Mouse (Mus musculus) CH12.LX (cell line): ENCODE results near the gene Esrrb. TPM values are rescaled to one million over a fixed set of nuclear protein-coding genes. Genes with fewer than 3 reads are reported as not detected.

ENCODE experiments used
- DNase-seq: peaks from one replicate; pipeline ENCODE4 v3.0.0-alpha.2; 2013; ENCODE audit errors: extremely low read depth
- H3K27ac ChIP-seq: 2 replicates; pipeline ENCODE4 v1.5.1; 2012; ENCODE audit warnings: low read depth, mild to moderate bottlenecking, control low read depth, moderate library complexity; ENCODE audit not compliant: insufficient read depth
- H3K27me3 ChIP-seq: replicated peaks from 2 replicates; pipeline ENCODE3; 2012; ENCODE audit warnings: inconsistent platforms
- H3K36me3 ChIP-seq, 2 experiments: replicated peaks in 1 of 2; 2 replicates each; pipeline versions ENCODE3 to v1.6.1; 2012; ENCODE audit warnings: inconsistent platforms in 1 of 2, low read length in 1 of 2, mild to moderate bottlenecking in 1 of 2, mixed read lengths in 1 of 2, moderate library complexity in 1 of 2; ENCODE audit not compliant: control insufficient read depth in 1 of 2, insufficient read depth in 1 of 2
- H3K4me1 ChIP-seq, 2 experiments: 2 replicates each; pipeline ENCODE4 v1.6.1; 2012; ENCODE audit warnings: inconsistent platforms in 1 of 2, moderate library complexity in 1 of 2; ENCODE audit not compliant: insufficient read depth in 2 of 2, control insufficient read depth in 1 of 2
- H3K4me2 ChIP-seq: 2 replicates; pipeline ENCODE4 v1.6.1; 2012; ENCODE audit warnings: low read depth, mild to moderate bottlenecking, control low read depth; ENCODE audit not compliant: poor library complexity, insufficient read depth, severe bottlenecking
- H3K4me3 ChIP-seq, 3 experiments: fragments of 150-350 bp in 1 of 3; sonication (generic) in 1 of 3; replicated peaks in 1 of 3; 2 replicates each; pipeline versions ENCODE3 to v1.5.1; 2011 to 2012; ENCODE audit warnings: low read depth in 2 of 3, low read length in 2 of 3, mild to moderate bottlenecking in 2 of 3, moderate library complexity in 2 of 3, control low read depth in 1 of 3, improper control_type of control experiment in 1 of 3, inconsistent platforms in 1 of 3, mixed read lengths in 1 of 3; ENCODE audit not compliant: poor library complexity in 1 of 3
- H3K79me2 ChIP-seq: replicated peaks from 2 replicates; pipeline ENCODE4 v1.6.1; 2012; ENCODE audit warnings: mild to moderate bottlenecking, moderate library complexity; ENCODE audit not compliant: control insufficient read depth, poor library complexity, insufficient read depth, severe bottlenecking; ENCODE audit errors: extremely low read depth
- H3K9ac ChIP-seq: 2 replicates; pipeline ENCODE4 v1.6.1; 2012; ENCODE audit warnings: low read depth, mild to moderate bottlenecking, control low read depth, moderate library complexity; ENCODE audit not compliant: insufficient read depth
- H3K9me3 ChIP-seq: replicated peaks from 2 replicates; pipeline ENCODE3; 2012; ENCODE audit warnings: low read length, inconsistent platforms, mixed read lengths
- BHLHE40 ChIP-seq: IDR thresholded peaks from 2 replicates; pipeline ENCODE4 v1.6.1; 2011; ENCODE audit warnings: mild to moderate bottlenecking, low read depth, low read length, improper control_type of control experiment
- CHD1 ChIP-seq: IDR thresholded peaks from 2 replicates; pipeline ENCODE4 v1.6.1; 2012; ENCODE audit warnings: low read depth, low read length, improper control_type of control experiment, inconsistent platforms
- CTCF ChIP-seq, 2 experiments: IDR thresholded peaks in 1 of 2; conservative IDR thresholded peaks in 1 of 2; 2 replicates each; pipeline ENCODE4 v1.5.1; 2011 to 2012; ENCODE audit warnings: low read depth in 2 of 2, low read length in 2 of 2, improper control_type of control experiment in 1 of 2, inconsistent platforms in 1 of 2, mild to moderate bottlenecking in 1 of 2, moderate library complexity in 1 of 2
- ELF1 ChIP-seq: IDR thresholded peaks from 2 replicates; pipeline ENCODE4 v1.6.1; 2014; ENCODE audit warnings: low read depth, mild to moderate bottlenecking, inconsistent platforms, low read length, improper control_type of control experiment
- HCFC1 ChIP-seq: IDR thresholded peaks from 2 replicates; pipeline ENCODE4 v1.6.1; 2012; ENCODE audit warnings: low read depth, mild to moderate bottlenecking, inconsistent platforms, low read length, improper control_type of control experiment
- IRF4 ChIP-seq: IDR thresholded peaks from 2 replicates; pipeline ENCODE4 v1.6.1; 2014; ENCODE audit warnings: low read depth, mild to moderate bottlenecking, inconsistent platforms, low read length, improper control_type of control experiment
- JUN ChIP-seq: IDR thresholded peaks from 2 replicates; pipeline ENCODE4 v1.6.1; 2011; ENCODE audit warnings: low read depth, mild to moderate bottlenecking, low read length, improper control_type of control experiment, moderate library complexity; ENCODE audit not compliant: insufficient read depth
- JUND ChIP-seq: conservative IDR thresholded peaks from 2 replicates; pipeline ENCODE4 v1.6.1; 2011; ENCODE audit warnings: low read depth, low read length, improper control_type of control experiment
- MAFK ChIP-seq: IDR thresholded peaks from 2 replicates; pipeline ENCODE4 v1.6.1; 2011; ENCODE audit warnings: low read length, improper control_type of control experiment; ENCODE audit not compliant: insufficient replicate concordance
- MAX ChIP-seq: IDR thresholded peaks from 2 replicates; pipeline ENCODE4 v1.6.1; 2011; ENCODE audit warnings: low read length, improper control_type of control experiment
- MEF2A ChIP-seq: IDR thresholded peaks from 2 replicates; pipeline ENCODE4 v1.6.1; 2014; ENCODE audit warnings: low read depth, mild to moderate bottlenecking, inconsistent platforms, low read length, improper control_type of control experiment, borderline replicate concordance
- MYC ChIP-seq: IDR thresholded peaks from 2 replicates; pipeline ENCODE4 v1.6.1; 2011; ENCODE audit warnings: low read depth, mild to moderate bottlenecking, improper control_type of control experiment, low read length
- PAX5 ChIP-seq: IDR thresholded peaks from 2 replicates; pipeline ENCODE4 v1.6.1; 2012; ENCODE audit warnings: low read length, inconsistent platforms, mixed read lengths
- POLR2A ChIP-seq: IDR thresholded peaks from 2 replicates; pipeline ENCODE4 v1.6.1; 2011; ENCODE audit warnings: low read depth, mild to moderate bottlenecking, improper control_type of control experiment, low read length
- POLR2AphosphoS2 ChIP-seq: IDR thresholded peaks from 2 replicates; pipeline ENCODE4 v1.6.1; 2011; ENCODE audit warnings: low read depth, low read length, improper control_type of control experiment
- RAD21 ChIP-seq: IDR thresholded peaks from 2 replicates; pipeline ENCODE4 v1.6.1; 2011; ENCODE audit warnings: low read depth, mild to moderate bottlenecking, low read length, improper control_type of control experiment, moderate library complexity
- RCOR1 ChIP-seq: conservative IDR thresholded peaks from 2 replicates; pipeline ENCODE4 v1.6.1; 2012; ENCODE audit warnings: low read depth, mild to moderate bottlenecking, inconsistent platforms, low read length, improper control_type of control experiment
- SMC3 ChIP-seq: IDR thresholded peaks from 2 replicates; pipeline ENCODE4 v1.6.1; 2011; ENCODE audit warnings: low read depth, low read length, improper control_type of control experiment
- TCF12 ChIP-seq: IDR thresholded peaks from 2 replicates; pipeline ENCODE4 v1.6.1; 2014; ENCODE audit warnings: low read depth, mild to moderate bottlenecking, inconsistent platforms, low read length, improper control_type of control experiment
- USF1 ChIP-seq: IDR thresholded peaks from 2 replicates; pipeline ENCODE4 v1.6.1; 2014; ENCODE audit warnings: low read depth, mild to moderate bottlenecking, inconsistent platforms, low read length, improper control_type of control experiment
- ZC3H11A ChIP-seq: IDR thresholded peaks from 2 replicates; pipeline ENCODE4 v1.6.1; 2012; ENCODE audit warnings: low read depth, mild to moderate bottlenecking, inconsistent platforms, low read length, improper control_type of control experiment
- ZKSCAN1 ChIP-seq: IDR thresholded peaks from 2 replicates; pipeline ENCODE4 v1.6.1; 2012; ENCODE audit warnings: low read depth, inconsistent platforms, low read length, improper control_type of control experiment, borderline replicate concordance
- ZMIZ1 ChIP-seq: IDR thresholded peaks from 2 replicates; pipeline ENCODE4 v1.6.1; 2012; ENCODE audit warnings: low read depth, mild to moderate bottlenecking, inconsistent platforms, low read length, improper control_type of control experiment
- ZNF384 ChIP-seq: IDR thresholded peaks from 2 replicates; pipeline ENCODE4 v1.6.1; 2012; ENCODE audit warnings: low read depth, low read length, improper control_type of control experiment, inconsistent platforms
- dilution Hi-C: fragments of 300-500 bp; cut with MboI; formaldehyde crosslinking; loops from 2 replicates; pipeline ENCODE4 v1.14.3; 2020; ENCODE audit warnings: low sequenced_read_pairs; ENCODE audit not compliant: extremely low pct_unique_long_range_greater_than_20kb, extremely low pct_ligation_motif_present
- in situ Hi-C: fragments of 300-500 bp; cut with MboI; formaldehyde crosslinking; loops from 3 replicates; pipeline ENCODE4 v1.14.3; 2019; ENCODE audit warnings: low sequenced_read_pairs, low pct_ligation_motif_present, low pct_unique_long_range_greater_than_20kb, mixed read lengths
- polyA plus RNA-seq: library from polyadenylated mRNA; unstranded; fragments of >175 nt; gene quantifications from 2 replicates; pipeline ENCODE4 v1.2.1, GENCODE M21; 2012; ENCODE audit warnings: low read depth; ENCODE audit not compliant: insufficient read length
- total RNA-seq, 2 experiments: library from RNA; depleted of rRNA; stranded (reverse); fragments of 300-350 nt in 1 of 2; fragments of >200 nt in 1 of 2; gene quantifications; 2 replicates each; pipeline ENCODE4 v1.2.3; 2012 to 2014

Gene Esrrb
- total and polyA plus RNA-seq, 3 experiments = not detected

GRCm38 (mm10) chr12:86364756-86365155, 3.8 kb downstream of the Esrrb start:
- Histone ChIP-seq H3K9ac (no peak overlapping the region), H3K4me1 (no peaks in the 10 kb centered on the region)
- TF ChIP-seq PAX5 (no peak), MAX (no peak)
- TF ChIP-seq, all 38 proteins: peak for 0
- H3K36me3 ChIP-seq = no peaks in the 10 kb centered on the region
- no peak for DNase-seq
- in situ Hi-C loops (no loop called here), dilution Hi-C loops (no loop called here)
- no peaks in the 10 kb centered on the region for H3K79me2 ChIP-seq
- H3K27ac ChIP-seq = no peak overlapping the region
- no peak overlapping the region for H3K4me2 ChIP-seq
- H3K27me3 ChIP-seq = peaks cover 76% of the 10 kb centered on the region
- no peak overlapping the region for H3K4me3 ChIP-seq
- H3K9me3 ChIP-seq = no peaks in the 10 kb centered on the region

- no peaks in the 10 kb centered on the region for H3K4me1 ChIP-seq
- H3K9ac ChIP-seq = no peak overlapping the region
- in situ Hi-C loops = no loop called here
- H3K79me2 ChIP-seq = no peaks in the 10 kb centered on the region
- peaks cover 59% of the 10 kb centered on the region for H3K27me3 ChIP-seq
- H3K36me3 ChIP-seq = no peaks in the 10 kb centered on the region
- H3K27ac ChIP-seq = no peak overlapping the region
- H3K9me3 ChIP-seq = no peaks in the 10 kb centered on the region
- dilution Hi-C loops = no loop called here
- H3K4me2 ChIP-seq = no peak overlapping the region
- DNase-seq = no peak
- no peak for TF ChIP-seq MAFK
- no peak for TF ChIP-seq ZKSCAN1
- TF ChIP-seq POLR2A = no peak
- no peak for TF ChIP-seq MYC
- TF ChIP-seq RAD21 = no peak
- no peak for TF ChIP-seq POLR2AphosphoS2
- no peak for TF ChIP-seq CHD1
- no peak for TF ChIP-seq IRF4
- no peak overlapping the region for H3K4me3 ChIP-seq
Observed at GRCm38 (mm10) chr12:86370611-86371383, 9.9 kb downstream of the Esrrb start.

GRCm38 (mm10) chr12:86374286-86374685, 13.4 kb downstream of the Esrrb start:
- H3K4me1 ChIP-seq = no peaks in the 10 kb centered on the region
- peaks cover 62% of the 10 kb centered on the region for H3K27me3 ChIP-seq
- no peak for DNase-seq
- in situ Hi-C loops (no loop called here), dilution Hi-C loops (no loop called here)
- no peak overlapping the region for H3K9ac ChIP-seq
- H3K4me2 ChIP-seq = no peak overlapping the region
- no peaks in the 10 kb centered on the region for H3K9me3 ChIP-seq
- no peaks in the 10 kb centered on the region for H3K79me2 ChIP-seq
- no peak overlapping the region for H3K4me3 ChIP-seq
- no peak overlapping the region for H3K27ac ChIP-seq
- no peaks in the 10 kb centered on the region for H3K36me3 ChIP-seq
- no peak for TF ChIP-seq ELF1
- no peak for TF ChIP-seq ZNF384
- no peak for TF ChIP-seq PAX5
- no peak for TF ChIP-seq CTCF (conservative IDR thresholded peaks at IDR 0.05 in 1 of 2, IDR thresholded peaks at IDR 0.05 in 1 of 2; ENCODE audit: low read depth in 2 of 2, low read length in 2 of 2)
- TF ChIP-seq BHLHE40 = no peak
- TF ChIP-seq HCFC1 = no peak
- TF ChIP-seq RCOR1 = no peak
- TF ChIP-seq SMC3 = no peak
- TF ChIP-seq JUND = no peak
- no peak for TF ChIP-seq JUN
- TF ChIP-seq USF1 = no peak
- no peak for TF ChIP-seq ZC3H11A
- no peak for TF ChIP-seq IRF4
- TF ChIP-seq MEF2A = no peak
- TF ChIP-seq ZMIZ1 = no peak
- no peak for TF ChIP-seq TCF12
